ENCODE assay signal across 13 mouse cellular contexts in genomic region chr6:97394473-97395075, GRCm38 (mm10).
DNase-seq lines count a peak whose midpoint lies in the region; ATAC-seq and TF ChIP-seq lines count a peak whose summit lies in the region.
"Had no signal": no experiment of that assay in that cellular context is flagged by ENCODE, and none has a peak within 500 bp of the region (broad histone marks: within the 10 kb centered on the region; RNA-seq: fewer than 3 reads in every experiment).

No protein-coding gene starts in this region.

- no peak for TF ChIP-seq EP300 in liver, postnatal 0 days (IDR thresholded peaks at IDR 0.05; ENCODE audit: low read depth)

- no peak for TF ChIP-seq CTCF in brain, embryonic 14.5 days (IDR thresholded peaks at IDR 0.05; ENCODE audit: borderline replicate concordance, extremely low read depth, insufficient read depth, insufficient read length)
- TF ChIP-seq CTCF in liver, postnatal 0 days (IDR thresholded peaks at IDR 0.05; ENCODE audit: low read depth) = no peak

- WGBS in heart, embryonic 10.5 days = 65% methylated on average over 12 of the region's 12 CpGs
- WGBS in hindbrain, embryonic 14.5 days = 43% methylated on average over 12 of the region's 12 CpGs
- 20% methylated on average over 12 of the region's 12 CpGs for WGBS in neural tube, embryonic 13.5 days
- 37% methylated on average over 12 of the region's 12 CpGs for WGBS in kidney, embryonic 14.5 days
- 74% methylated on average over 12 of the region's 12 CpGs for WGBS in liver, postnatal 0 days (ENCODE audit: insufficient replicate concordance)

- H3K9me3 ChIP-seq in heart, embryonic 10.5 days = no peaks in the 10 kb centered on the region
- H3K9me3 ChIP-seq in hindbrain, embryonic 14.5 days (ENCODE audit: control insufficient read depth, low read length) = no peaks in the 10 kb centered on the region
- no peaks in the 10 kb centered on the region for H3K9me3 ChIP-seq in neural tube, embryonic 13.5 days
- no peaks in the 10 kb centered on the region for H3K9me3 ChIP-seq in kidney, embryonic 14.5 days (ENCODE audit: control insufficient read depth, low read length)
- no peaks in the 10 kb centered on the region for H3K9me3 ChIP-seq in liver, postnatal 0 days (ENCODE audit: low read length)
- H3K9me3 ChIP-seq: liver, embryonic 12.5 days had no signal

- 0 out of 2 replicates have a peak overlapping the region, but pooled peaks have one; percentile 15 for H3K4me2 ChIP-seq in hindbrain, embryonic 14.5 days (replicated peaks)
- peak overlapping the region; percentile 24; the same call in 1 of the 2 replicates for H3K4me2 ChIP-seq in neural tube, embryonic 13.5 days
- no peak overlapping the region for H3K4me2 ChIP-seq in kidney, embryonic 14.5 days (replicated peaks; ENCODE audit: low read depth, low read length)
- H3K4me2 ChIP-seq in liver, postnatal 0 days (ENCODE audit: low read depth, low read length) = no peak overlapping the region
- H3K4me2 ChIP-seq: liver, embryonic 12.5 days had no signal

- ATAC-seq in hindbrain, embryonic 14.5 days (ENCODE audit: low FRiP score) = no peak
- ATAC-seq in neural tube, embryonic 13.5 days (ENCODE audit: low read depth) = no peak
- ATAC-seq in kidney, embryonic 14.5 days (ENCODE audit: low FRiP score, low TSS enrichment) = no peak
- no peak for ATAC-seq in liver, postnatal 0 days
- ATAC-seq: liver, embryonic 12.5 days had no signal

- intact Hi-C loops in heart, postnatal 10 days (cut with DNase I) = no loop called here

- TF ChIP-seq POLR2A in brain, embryonic 14.5 days (IDR thresholded peaks at IDR 0.05; ENCODE audit: borderline replicate concordance, extremely low read depth, insufficient read depth, insufficient read length, poor library complexity, severe bottlenecking) = no peak

- H3K4me3 ChIP-seq in heart, embryonic 10.5 days = no peak overlapping the region
- no peak overlapping the region for H3K4me3 ChIP-seq in hindbrain, embryonic 14.5 days (replicated peaks; ENCODE audit: low read length)
- H3K4me3 ChIP-seq in neural tube, embryonic 13.5 days = no peak overlapping the region
- H3K4me3 ChIP-seq in kidney, embryonic 14.5 days (ENCODE audit: low read length) = no peak overlapping the region
- H3K4me3 ChIP-seq in liver, postnatal 0 days (ENCODE audit: low read depth, low read length) = no peak overlapping the region
- H3K4me3 ChIP-seq: liver, embryonic 12.5 days had no signal

- H3K27me3 ChIP-seq in heart, embryonic 10.5 days (ENCODE audit: insufficient read depth, poor library complexity, severe bottlenecking) = no peaks in the 10 kb centered on the region; the same call in 1 of the 2 replicates
- no peaks in the 10 kb centered on the region for H3K27me3 ChIP-seq in hindbrain, embryonic 14.5 days (ENCODE audit: control insufficient read depth, insufficient read depth, low read length)
- H3K27me3 ChIP-seq in neural tube, embryonic 13.5 days = no peaks in the 10 kb centered on the region
- H3K27me3 ChIP-seq in kidney, embryonic 14.5 days (ENCODE audit: control insufficient read depth, insufficient read depth, low read length) = no peaks in the 10 kb centered on the region
- H3K27me3 ChIP-seq in liver, postnatal 0 days (ENCODE audit: insufficient read depth, low read length) = no peaks in the 10 kb centered on the region
- H3K27me3 ChIP-seq: liver, embryonic 12.5 days had no signal

- H3K4me1 ChIP-seq in heart, embryonic 10.5 days = peaks cover 21% of the 10 kb centered on the region
- peaks cover 30% of the 10 kb centered on the region for H3K4me1 ChIP-seq in hindbrain, embryonic 14.5 days (replicated peaks; ENCODE audit: control insufficient read depth, insufficient read depth, low read length)
- peaks cover 53% of the 10 kb centered on the region for H3K4me1 ChIP-seq in neural tube, embryonic 13.5 days (replicated peaks)
- peaks cover 10% of the 10 kb centered on the region for H3K4me1 ChIP-seq in kidney, embryonic 14.5 days (ENCODE audit: control insufficient read depth, insufficient read depth, low read length)
- no peaks in the 10 kb centered on the region for H3K4me1 ChIP-seq in liver, postnatal 0 days (ENCODE audit: insufficient read depth)

- H3K9ac ChIP-seq in hindbrain, embryonic 14.5 days = no peak overlapping the region
- no peak overlapping the region for H3K9ac ChIP-seq in neural tube, embryonic 13.5 days
- no peak overlapping the region for H3K9ac ChIP-seq in kidney, embryonic 14.5 days (ENCODE audit: low read depth, low read length)
- H3K9ac ChIP-seq in liver, postnatal 0 days (replicated peaks) = no peak overlapping the region
- H3K9ac ChIP-seq: liver, embryonic 12.5 days had no signal

- peak overlapping the region; percentile 69; the same call in 1 of the 2 replicates for H3K27ac ChIP-seq in heart, embryonic 10.5 days
- peak overlapping the region; percentile 38; the same call in 1 of the 2 replicates for H3K27ac ChIP-seq in hindbrain, embryonic 14.5 days
- peak overlapping the region; percentile 79 for H3K27ac ChIP-seq in neural tube, embryonic 13.5 days (replicated peaks)
- H3K27ac ChIP-seq in kidney, embryonic 14.5 days (ENCODE audit: low read depth, low read length) = no peak overlapping the region
- H3K27ac ChIP-seq in liver, postnatal 0 days (ENCODE audit: low read depth) = no peak overlapping the region
- H3K27ac ChIP-seq: liver, embryonic 12.5 days; macrophage had no signal

- DNase-seq in heart, embryonic 10.5 days (ENCODE audit: low spot score) = no peak
- no peak for DNase-seq in heart, postnatal 10 days
- peak; percentile 56 for DNase-seq in brain, embryonic 14.5 days (ENCODE audit: low read depth)
- no peak for DNase-seq in hindbrain, embryonic 14.5 days (ENCODE audit: low spot score)
- DNase-seq in layer of hippocampus, adult 9-10 months (ENCODE audit: low spot score) = no peak
- no peak for DNase-seq in liver, postnatal 0 days
- DNase-seq: B cell, adult 2 months; heart, postnatal 36 days; layer of hippocampus, adult 9-11 months had no signal

- H3K36me3 ChIP-seq in heart, embryonic 10.5 days = no peaks in the 10 kb centered on the region
- H3K36me3 ChIP-seq in hindbrain, embryonic 14.5 days (replicated peaks; ENCODE audit: control insufficient read depth, insufficient read depth) = no peaks in the 10 kb centered on the region
- H3K36me3 ChIP-seq in neural tube, embryonic 13.5 days = no peaks in the 10 kb centered on the region
- no peaks in the 10 kb centered on the region for H3K36me3 ChIP-seq in kidney, embryonic 14.5 days (ENCODE audit: control insufficient read depth, insufficient read depth, low read length)
- H3K36me3 ChIP-seq in liver, postnatal 0 days (replicated peaks; ENCODE audit: insufficient read depth, low read length) = no peaks in the 10 kb centered on the region
- H3K36me3 ChIP-seq: liver, embryonic 12.5 days had no signal

Comparison
In these comparisons a context has a peak if more than half of its experiments do, and no peak if none do; other contexts are left out.
1. H3K27ac ChIP-seq: peak in heart, embryonic 10.5 days (single experiment), hindbrain, embryonic 14.5 days (single experiment) and neural tube, embryonic 13.5 days (single experiment); none in kidney, embryonic 14.5 days (single experiment) and liver, postnatal 0 days (single experiment).
2. H3K4me2 ChIP-seq: peak in hindbrain, embryonic 14.5 days (single experiment) and neural tube, embryonic 13.5 days (single experiment); none in kidney, embryonic 14.5 days (single experiment) and liver, postnatal 0 days (single experiment).